Mouse (Mus musculus): Measurements from ENCODE around the gene Oxct1.

DNA sequence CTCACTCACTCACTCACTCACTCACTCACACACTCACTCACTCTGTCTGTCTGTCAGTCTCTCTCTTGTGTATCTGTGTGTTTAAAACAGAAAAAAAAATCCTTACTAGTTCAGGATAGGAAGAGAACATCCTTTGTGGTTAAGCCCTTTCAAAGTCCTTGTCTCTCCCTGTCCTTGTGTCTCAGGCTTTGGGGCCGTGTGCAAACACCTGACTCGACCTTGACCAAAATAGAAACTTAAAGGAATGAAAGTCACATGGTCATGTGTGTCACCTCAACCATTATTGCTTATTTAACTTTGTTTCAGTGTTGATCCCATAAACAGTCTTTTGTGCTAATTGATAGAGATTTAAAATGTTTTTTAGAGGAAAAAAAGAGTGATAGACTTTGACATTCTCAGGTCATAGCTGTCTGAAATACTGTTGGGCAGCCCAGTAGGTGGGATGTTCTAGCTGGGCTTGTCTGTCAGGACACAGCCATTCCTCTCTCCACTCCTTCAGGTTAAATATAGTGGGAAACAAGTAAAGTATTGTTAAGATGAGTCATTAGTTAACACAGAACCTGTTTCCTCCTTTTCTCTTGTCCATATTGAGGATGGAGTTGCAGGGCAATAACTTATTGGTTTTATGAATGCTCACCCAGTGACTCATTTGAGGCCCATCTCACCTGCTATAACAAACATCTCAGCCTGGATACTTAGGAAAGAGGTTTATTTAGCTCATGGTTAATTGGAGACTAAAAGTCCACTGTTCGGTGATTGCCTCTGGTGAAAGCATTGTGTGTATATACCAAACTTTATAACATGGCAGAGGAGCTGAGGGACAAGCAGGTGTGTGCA lies 7.2 kb downstream of the Oxct1 start:
- no peak for TF ChIP-seq POLR2A (IDR thresholded peaks at IDR 0.05; ENCODE audit: control insufficient read depth, low read depth, low read length)
- no peak for TF ChIP-seq CTCF (IDR thresholded peaks at IDR 0.05; ENCODE audit: control insufficient read depth, insufficient read depth, insufficient replicate concordance, low read depth, low read length)

All from testis, adult 2 months (tissue).